Mouse (Mus musculus) liver, adult 2 months (tissue): ENCODE data around the gene Gpr4.

Experiments
- CTCF ChIP-seq: fragments of 200-500 bp; IDR thresholded peaks from 2 replicates; pipeline ENCODE4 v1.5.1; 2011; ENCODE audit warnings: low read depth, low read length, control low read depth
- POLR2A ChIP-seq: fragments of 200-500 bp; IDR thresholded peaks from 2 replicates; pipeline ENCODE4 v1.6.1; 2011; ENCODE audit warnings: low read length, control low read depth; ENCODE audit not compliant: insufficient read depth; ENCODE audit errors: extremely low read depth

- TF ChIP-seq CTCF (no peak), POLR2A (no peak)
Observed at GRCm38 (mm10) chr7:19214369-19214768, 2.0 kb downstream of the Gpr4 start.
